Mouse (Mus musculus) frontal cortex, postnatal 14 days (tissue): ENCODE data around the gene Gm3045.

Source experiments
- DNase-seq, 2 experiments: peaks; one replicate each; pipeline ENCODE4 v3.0.0; 2022; ENCODE audit warnings: low spot score in 2 of 2

Gm3045 gene

GRCm38 (mm10) chr13:56435615-56436287, 9.4 kb downstream of the Gm3045 start:
- no peak for DNase-seq

GRCm38 (mm10) chr13:56438211-56439075, 12.0 kb downstream of the Gm3045 start, which contains the start of gene Slc25a48:
Gene Slc25a48, plus strand, starts transcription at chr13:56438355.
- no peak for DNase-seq

- DNase-seq: no peak
These were observed 17.0 kb downstream of the Gm3045 start for GRCm38 (mm10) chr13:56443411-56443810.

- no peak for DNase-seq
These were observed 17.7 kb downstream of the Gm3045 start for GRCm38 (mm10) chr13:56444112-56444511.

DNA sequence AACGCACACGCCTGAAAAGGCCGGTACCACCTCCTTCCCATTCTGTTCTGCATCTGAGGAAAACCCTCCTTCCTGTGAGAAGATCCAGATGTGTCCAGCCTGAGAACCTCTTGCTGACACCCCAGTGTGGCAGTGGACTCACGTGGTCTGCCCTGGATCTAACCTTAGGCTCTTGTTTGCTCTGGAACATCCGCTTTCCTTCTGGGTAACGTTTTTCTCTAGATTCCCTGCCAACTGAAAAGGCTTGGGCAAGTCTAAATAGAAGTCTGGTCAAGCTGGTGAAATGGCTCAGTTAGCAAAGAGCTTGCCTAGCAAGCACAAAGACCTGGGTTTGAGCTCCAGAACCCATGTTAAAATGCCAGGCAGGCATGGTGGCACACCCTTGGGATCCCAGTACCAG, 18.6 kb downstream of the Gm3045 start:
- DNase-seq: no peak

DNA sequence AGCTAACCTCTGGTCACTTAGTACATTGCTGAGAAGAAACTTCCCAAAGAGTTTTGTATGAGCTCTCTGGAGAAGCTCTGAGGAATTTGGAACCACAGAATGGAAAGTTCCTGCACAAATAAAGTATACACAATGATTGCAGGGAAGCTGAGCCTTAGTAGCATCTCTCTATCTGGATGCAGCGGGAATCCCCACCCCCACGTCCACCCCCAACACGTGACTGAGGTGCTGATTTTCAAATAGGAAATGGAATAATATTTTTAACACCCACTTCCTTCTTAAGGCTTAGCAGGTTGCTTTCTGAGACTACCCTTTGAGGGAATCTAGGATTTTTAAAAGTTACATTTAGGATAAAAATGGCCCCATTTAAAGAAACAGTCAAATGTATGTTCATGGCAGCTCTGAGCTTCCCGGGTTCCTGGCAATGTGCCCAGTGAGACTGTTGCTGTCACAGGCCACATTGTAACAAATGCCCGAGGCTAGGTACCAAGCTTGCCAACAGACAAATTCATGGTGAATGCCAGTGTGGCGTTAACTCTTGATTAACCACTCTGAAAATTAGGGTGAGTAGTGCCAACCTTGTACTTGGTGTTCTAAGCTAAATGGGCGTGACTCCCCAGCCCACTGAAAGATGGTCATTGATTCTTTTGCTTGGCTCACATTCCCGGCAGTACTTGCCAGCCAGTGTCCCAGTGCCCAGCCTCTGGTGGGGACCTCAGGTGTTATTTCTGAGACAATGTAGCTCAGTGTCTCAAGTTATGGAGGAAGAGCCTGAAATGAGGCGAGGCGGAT, 23.0 kb downstream of the Gm3045 start:
- DNase-seq: no peak

DNA sequence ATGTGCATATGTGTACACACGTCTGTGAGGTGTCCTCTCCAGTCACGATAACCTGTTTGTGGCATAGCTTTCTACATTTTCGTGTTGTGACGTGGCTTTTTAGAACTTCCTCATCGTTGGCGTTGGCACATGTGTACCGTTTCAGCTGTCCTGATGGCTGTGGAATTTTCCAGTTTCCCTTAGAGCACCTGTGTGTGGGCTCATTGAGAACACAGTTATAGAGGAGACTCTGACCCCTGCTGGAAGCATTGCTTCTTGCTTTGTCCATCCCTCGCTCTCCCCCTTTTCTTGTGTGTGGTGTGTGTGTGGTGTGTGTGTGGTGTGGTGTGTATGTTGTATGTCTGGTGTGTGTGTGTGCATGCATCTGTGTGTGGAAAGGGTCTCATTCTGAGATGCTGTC, 23.6 kb downstream of the Gm3045 start:
- no peak for DNase-seq

GRCm38 (mm10) chr13:56458001-56458400, 31.6 kb downstream of the Gm3045 start:
- DNase-seq: no peak

DNA sequence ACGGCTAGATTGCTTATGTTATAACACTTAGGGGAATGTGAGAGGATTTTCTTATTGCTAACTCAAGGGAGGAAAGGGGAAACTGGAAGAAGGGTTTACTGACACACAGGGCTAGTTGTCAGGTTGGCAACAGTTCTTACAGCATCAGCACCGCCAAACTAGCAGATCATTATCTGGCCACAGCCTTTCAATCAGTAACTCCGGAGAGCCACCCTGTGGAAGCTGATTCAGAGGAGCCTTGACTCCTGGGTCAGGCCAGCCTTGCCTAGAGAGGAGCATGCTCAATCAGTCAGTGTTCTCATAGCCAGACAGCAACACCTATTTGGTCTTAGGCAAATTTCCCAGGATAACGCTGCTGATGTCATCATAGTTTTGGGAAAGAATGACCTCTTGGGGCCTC, 35.1 kb downstream of the Gm3045 start:
- no peak for DNase-seq

- DNase-seq: no peak
These were observed 36.4 kb downstream of the Gm3045 start for GRCm38 (mm10) chr13:56462791-56463190.

- DNase-seq: no peak
These were observed 36.9 kb downstream of the Gm3045 start for GRCm38 (mm10) chr13:56463261-56463660.

- no peak for DNase-seq
These were observed 37.4 kb downstream of the Gm3045 start for GRCm38 (mm10) chr13:56463750-56464149.

DNA sequence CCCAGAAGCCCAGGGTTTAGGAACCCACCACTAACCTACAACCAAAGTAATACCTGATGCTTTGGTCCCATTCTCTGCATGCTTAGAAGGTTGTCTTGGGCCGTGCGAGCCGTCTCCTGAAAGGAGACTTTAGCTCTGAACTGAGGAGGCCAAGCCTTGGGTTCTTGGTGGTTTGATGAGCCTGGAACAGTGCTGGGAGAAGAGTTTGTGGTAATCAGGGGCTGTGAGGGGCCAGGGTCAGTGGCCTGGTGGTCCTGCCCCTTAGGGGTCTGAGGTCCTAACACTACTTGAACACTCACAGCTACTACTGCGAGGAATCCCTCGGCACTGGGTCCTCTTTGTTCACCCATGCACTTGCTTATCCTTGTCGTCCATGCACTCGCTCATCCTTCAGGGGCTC, 41.4 kb downstream of the Gm3045 start:
- DNase-seq: no peak

- no peak for DNase-seq
These were observed 42.1 kb downstream of the Gm3045 start for GRCm38 (mm10) chr13:56468536-56468935.

GRCm38 (mm10) chr13:56471211-56471610, 44.8 kb downstream of the Gm3045 start:
- no peak for DNase-seq

GRCm38 (mm10) chr13:56471951-56472350, 45.6 kb downstream of the Gm3045 start:
- no peak for DNase-seq

GRCm38 (mm10) chr13:56472661-56473060, 46.3 kb downstream of the Gm3045 start:
- DNase-seq: no peak

DNA sequence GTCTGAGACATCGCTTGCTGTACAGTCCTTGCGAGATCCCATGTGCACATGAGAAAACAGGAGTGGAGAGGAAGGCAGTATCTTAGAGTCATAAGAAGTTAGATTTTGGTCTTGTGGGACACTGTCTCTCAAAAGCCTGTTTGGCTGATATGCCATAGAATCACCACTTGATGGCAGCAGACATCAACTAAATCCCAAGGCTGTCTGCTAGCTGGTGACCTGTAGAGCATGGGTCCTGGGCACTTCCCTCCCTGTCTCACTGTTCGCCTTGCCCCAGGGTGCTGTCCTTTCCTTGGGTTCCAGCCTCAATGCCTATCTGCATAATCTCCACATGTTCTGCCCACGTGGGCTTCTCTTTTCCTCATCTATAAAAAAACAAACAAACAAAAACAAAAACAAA, 49.0 kb downstream of the Gm3045 start:
- peak in 1 of 2 experiments; percentile 19 for DNase-seq

- DNase-seq: no peak
These were observed 50.4 kb downstream of the Gm3045 start for GRCm38 (mm10) chr13:56476790-56477189.

DNA sequence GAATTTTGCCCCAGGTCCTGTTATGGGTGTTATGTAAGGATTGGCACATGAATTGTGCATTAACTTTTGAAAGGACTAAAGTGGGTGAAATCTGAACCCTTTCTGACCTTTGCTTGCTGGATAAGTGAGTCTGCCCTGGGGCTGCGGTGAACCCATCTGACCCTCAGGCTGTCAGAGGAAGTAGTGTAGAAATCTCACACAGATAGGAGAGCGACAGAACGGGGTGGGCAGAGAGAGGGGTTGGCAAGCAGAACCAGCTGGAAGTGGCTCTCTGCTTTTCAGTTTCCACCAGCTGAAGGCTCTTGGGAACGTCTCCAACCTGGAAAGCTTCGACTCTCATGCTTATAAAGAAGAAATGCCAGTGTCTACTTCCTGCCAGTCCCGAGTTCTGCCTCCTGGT, 50.9 kb downstream of the Gm3045 start:
- peak; percentile 37 to 45 for DNase-seq

DNA sequence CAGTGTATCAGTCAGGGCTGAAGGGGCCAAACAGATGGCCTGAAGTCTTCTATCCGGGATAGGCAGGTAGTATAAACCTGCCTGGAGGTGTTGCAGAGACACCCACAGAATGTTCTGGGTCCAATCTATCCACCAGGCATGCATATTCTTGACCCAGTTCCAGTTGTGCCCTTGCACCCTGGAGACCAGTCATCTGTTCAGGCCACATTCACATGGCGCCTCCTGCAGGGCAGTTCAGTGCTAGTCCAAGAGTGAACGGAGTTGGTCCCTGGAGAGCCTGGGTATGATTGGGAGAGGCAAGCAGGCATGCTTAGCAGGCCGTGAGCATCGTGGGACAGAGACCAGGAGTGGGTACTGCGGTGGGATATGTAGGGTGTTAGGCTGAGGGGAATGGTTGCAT, 51.6 kb downstream of the Gm3045 start:
- no peak for DNase-seq

DNA sequence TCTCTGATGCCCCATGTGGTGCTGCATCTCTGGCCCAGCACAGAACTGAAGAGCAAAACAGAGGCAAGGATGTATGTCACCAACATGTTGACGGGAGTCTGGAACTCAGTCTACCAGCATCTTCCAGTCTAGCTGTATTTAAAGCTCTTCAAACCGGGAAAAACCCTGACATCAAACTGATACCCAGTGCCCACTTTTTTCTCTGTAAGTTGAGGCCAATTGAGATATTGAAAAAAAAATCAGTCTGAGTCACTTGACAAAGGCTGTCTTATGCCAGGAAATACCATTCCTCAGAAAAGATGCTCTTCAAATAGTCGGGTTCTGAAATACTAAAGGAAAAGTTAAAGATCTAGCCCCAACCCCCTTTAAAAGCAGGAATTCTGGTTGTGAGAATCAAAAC, 55.8 kb downstream of the Gm3045 start, which contains the start of gene Il9:
Gene Il9 (minus strand): TSS at position 101 of the 400 bp plus-strand sequence.
- DNase-seq: no peak
